Mouse (Mus musculus): Measurements from ENCODE around the gene Srsf3.

Gene Srsf3

DNA sequence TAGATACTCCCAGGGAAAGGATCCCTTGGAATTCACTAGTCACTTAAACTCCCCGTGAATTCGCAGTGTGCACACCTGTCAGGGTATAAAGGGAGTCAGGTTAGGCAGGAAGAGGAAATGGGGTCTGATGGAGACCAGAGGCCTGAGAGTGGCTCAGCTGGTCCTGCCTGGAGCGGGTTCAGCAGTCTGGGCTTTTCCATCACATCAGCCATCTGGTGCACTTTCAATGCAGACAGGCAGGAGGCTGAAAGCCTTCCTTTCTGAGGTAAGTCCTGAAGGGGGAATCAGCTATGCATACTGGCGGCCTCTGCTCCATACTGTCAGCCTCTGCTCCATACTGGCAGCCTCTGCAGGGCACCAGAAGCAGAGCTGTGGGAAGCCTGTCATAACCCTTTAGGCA lies 54.5 kb downstream of the Srsf3 start:
- DNase-seq (ENCODE audit: low spot score in 2 of 2), result no peak

GRCm38 (mm10) chr17:29090776-29091175 lies 58.3 kb downstream of the Srsf3 start, which contains the start of gene Cdkn1a:
Gene Cdkn1a, plus strand, starts transcription at chr17:29090976.
- no peak for DNase-seq (ENCODE audit: low spot score in 2 of 2)

GRCm38 (mm10) chr17:29091348-29091944 lies 59.0 kb downstream of the Srsf3 start:
- no peak for DNase-seq (ENCODE audit: low spot score in 2 of 2)

- no peak for DNase-seq (ENCODE audit: low spot score in 2 of 2)
These were observed 60.1 kb downstream of the Srsf3 start for GRCm38 (mm10) chr17:29092497-29092896.
